Mouse (Mus musculus): ENCODE measurements around the gene Tnik. TPM values are rescaled to one million over a fixed set of nuclear protein-coding genes. Genes with fewer than 3 reads are reported as not detected.

The Tnik gene
- polyA plus RNA-seq, 1 experiment from 2014 or later, result 13.8 TPM

DNA sequence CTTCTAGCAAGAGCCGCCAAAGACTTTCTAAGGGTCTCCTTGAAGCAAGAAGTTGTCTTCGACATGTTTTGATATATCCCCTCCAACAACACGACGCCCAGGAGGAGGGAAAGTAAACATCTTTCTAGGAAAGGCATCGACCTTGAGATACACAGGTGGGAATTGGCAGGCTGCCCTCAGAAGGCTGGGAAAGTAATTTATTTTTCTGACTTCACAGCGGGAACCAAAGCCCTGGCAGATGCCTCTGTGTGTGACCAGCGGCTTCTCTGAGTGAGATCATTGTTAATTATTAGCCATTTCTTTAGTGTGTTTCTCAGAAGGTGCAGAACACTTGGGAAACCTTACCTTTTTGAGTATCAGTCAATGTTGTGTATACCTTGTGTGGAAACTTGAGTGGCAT lies 328.3 kb downstream of the Tnik start:
- Histone ChIP-seq H3K36me3 (no peaks in the 10 kb centered on the region), H3K27ac (no peak overlapping the region), H3K9ac (no peak overlapping the region), H3K4me1 (peaks cover 10% of the 10 kb centered on the region), H3K27me3 (no peaks in the 10 kb centered on the region), H3K4me2 (no peak overlapping the region), H3K4me3 (no peak overlapping the region), H3K9me3 (no peaks in the 10 kb centered on the region)
- WGBS, result 80% methylated on average over 7 of the region's 7 CpGs
- ATAC-seq (ENCODE audit: insufficient number of reproducible peaks, insufficient read depth, low FRiP score, low TSS enrichment, low read depth), result no peak

DNA sequence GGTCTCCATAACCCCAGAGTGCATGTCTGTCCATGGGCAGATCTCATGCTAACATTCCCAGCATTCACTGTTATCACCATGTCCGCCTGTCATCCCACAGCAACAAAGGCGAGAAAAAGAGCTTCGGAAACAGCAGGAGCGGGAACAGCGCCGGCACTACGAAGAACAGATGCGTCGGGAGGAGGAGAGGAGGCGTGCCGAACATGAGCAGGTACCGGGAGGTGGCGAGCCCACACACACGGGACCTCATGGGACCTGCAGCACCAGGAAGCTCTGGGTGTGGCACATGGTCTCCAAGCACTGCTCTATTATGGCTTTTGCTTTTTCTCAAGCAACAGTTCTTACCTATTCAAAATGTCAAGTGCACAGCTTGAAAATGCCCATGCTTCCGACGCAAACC lies 330.9 kb downstream of the Tnik start:
- H3K4me1 ChIP-seq, result peaks cover 10% of the 10 kb centered on the region
- H3K9me3 ChIP-seq, result no peaks in the 10 kb centered on the region
- no peak overlapping the region for H3K27ac ChIP-seq
- WGBS, result 93% methylated on average over 16 of the region's 16 CpGs
- no peaks in the 10 kb centered on the region for H3K36me3 ChIP-seq
- no peak overlapping the region for H3K4me2 ChIP-seq
- H3K4me3 ChIP-seq, result no peak overlapping the region
- H3K9ac ChIP-seq, result no peak overlapping the region
- ATAC-seq (ENCODE audit: insufficient number of reproducible peaks, insufficient read depth, low FRiP score, low TSS enrichment, low read depth), result no peak
- no peaks in the 10 kb centered on the region for H3K27me3 ChIP-seq

GRCm38 (mm10) chr3:28599476-28599875 lies 336.5 kb downstream of the Tnik start:
- no peaks in the 10 kb centered on the region for H3K4me1 ChIP-seq

GRCm38 (mm10) chr3:28606741-28607140 lies 343.7 kb downstream of the Tnik start:
- Histone ChIP-seq H3K36me3 (no peaks in the 10 kb centered on the region), H3K27ac (no peak overlapping the region), H3K4me2 (no peak overlapping the region), H3K4me3 (no peak overlapping the region), H3K27me3 (no peaks in the 10 kb centered on the region), H3K9me3 (no peaks in the 10 kb centered on the region), H3K4me1 (0 out of 2 replicates have a peak, but pooled peaks cover 5% of the 10 kb centered on the region), H3K9ac (no peak overlapping the region)
- 26% methylated on average over 1 of the region's 1 CpGs for WGBS
- ATAC-seq (ENCODE audit: insufficient number of reproducible peaks, insufficient read depth, low FRiP score, low TSS enrichment, low read depth), result no peak

More at GRCm38 (mm10) chr3:28599476-28599875, 336.5 kb downstream of the Tnik start:
- ATAC-seq (ENCODE audit: insufficient number of reproducible peaks, insufficient read depth, low FRiP score, low TSS enrichment, low read depth), result no peak
- Histone ChIP-seq H3K9ac (no peak overlapping the region), H3K36me3 (no peaks in the 10 kb centered on the region), H3K27ac (no peak overlapping the region), H3K4me2 (no peak overlapping the region), H3K27me3 (no peaks in the 10 kb centered on the region), H3K9me3 (no peaks in the 10 kb centered on the region), H3K4me3 (no peak overlapping the region)
- WGBS, result 87% methylated on average over 2 of the region's 2 CpGs

- no peaks in the 10 kb centered on the region for H3K4me1 ChIP-seq
- H3K4me3 ChIP-seq, result no peak overlapping the region
- H3K36me3 ChIP-seq, result no peaks in the 10 kb centered on the region
- WGBS, result 86% methylated on average over 5 of the region's 5 CpGs
- ATAC-seq (ENCODE audit: insufficient number of reproducible peaks, insufficient read depth, low FRiP score, low TSS enrichment, low read depth), result no peak
- no peak overlapping the region for H3K27ac ChIP-seq
- no peaks in the 10 kb centered on the region for H3K27me3 ChIP-seq
- no peak overlapping the region for H3K9ac ChIP-seq
- no peaks in the 10 kb centered on the region for H3K9me3 ChIP-seq
- H3K4me2 ChIP-seq, result no peak overlapping the region
Observed at GRCm38 (mm10) chr3:28612330-28612729, 349.3 kb downstream of the Tnik start.

GRCm38 (mm10) chr3:28616386-28616785 lies 353.4 kb downstream of the Tnik start:
- no peak overlapping the region for H3K4me2 ChIP-seq
- no peak overlapping the region for H3K9ac ChIP-seq
- no peaks in the 10 kb centered on the region for H3K4me1 ChIP-seq
- no peak overlapping the region for H3K4me3 ChIP-seq
- no peaks in the 10 kb centered on the region for H3K9me3 ChIP-seq
- no peak for ATAC-seq (ENCODE audit: insufficient number of reproducible peaks, insufficient read depth, low FRiP score, low TSS enrichment, low read depth)
- H3K27ac ChIP-seq, result no peak overlapping the region
- H3K36me3 ChIP-seq, result no peaks in the 10 kb centered on the region
- H3K27me3 ChIP-seq, result no peaks in the 10 kb centered on the region
- WGBS, result 53% methylated on average over 1 of the region's 1 CpGs

DNA sequence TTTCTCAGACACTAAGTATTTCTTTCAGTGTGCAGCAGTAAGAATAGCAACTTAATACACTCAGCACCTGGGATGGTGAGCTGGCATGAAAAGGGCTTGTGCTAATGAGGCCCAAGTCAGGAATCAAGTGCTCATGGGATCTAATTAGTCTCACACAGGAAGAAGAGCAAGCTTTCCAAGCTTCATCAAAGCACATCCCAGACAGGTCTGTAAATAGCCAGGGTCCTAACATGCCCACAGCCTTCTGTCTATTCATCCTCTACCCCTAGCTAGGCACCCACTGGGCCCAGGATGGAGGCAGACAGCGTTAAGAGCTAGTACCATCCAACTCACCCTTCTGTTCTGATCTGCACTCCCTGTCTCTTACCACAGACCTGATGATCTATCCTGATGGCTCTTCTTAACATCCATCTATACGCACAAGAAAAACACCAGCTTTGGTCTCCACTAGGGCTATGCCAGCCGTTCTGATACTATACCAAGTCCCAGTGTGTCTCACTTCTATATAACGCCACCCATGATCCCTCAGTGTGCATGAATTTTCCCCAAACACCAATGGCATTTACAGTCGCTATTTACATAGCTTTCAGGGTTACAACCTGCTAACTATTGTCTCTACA lies 354.1 kb downstream of the Tnik start:
- Histone ChIP-seq H3K4me2 (no peak overlapping the region), H3K4me3 (no peak overlapping the region), H3K4me1 (no peaks in the 10 kb centered on the region), H3K36me3 (no peaks in the 10 kb centered on the region), H3K27me3 (no peaks in the 10 kb centered on the region), H3K9me3 (no peaks in the 10 kb centered on the region), H3K9ac (no peak overlapping the region), H3K27ac (no peak overlapping the region)
- 90% methylated on average over 5 of the region's 5 CpGs for WGBS
- ATAC-seq (ENCODE audit: insufficient number of reproducible peaks, insufficient read depth, low FRiP score, low TSS enrichment, low read depth), result no peak

GRCm38 (mm10) chr3:28621792-28622191 lies 358.8 kb downstream of the Tnik start:
- WGBS, result 86% methylated on average over 2 of the region's 2 CpGs
- no peaks in the 10 kb centered on the region for H3K4me1 ChIP-seq
- no peak for ATAC-seq (ENCODE audit: insufficient number of reproducible peaks, insufficient read depth, low FRiP score, low TSS enrichment, low read depth)
- H3K36me3 ChIP-seq, result no peaks in the 10 kb centered on the region; the same call in 1 of the 2 replicates
- H3K4me2 ChIP-seq, result no peak overlapping the region
- H3K4me3 ChIP-seq, result no peak overlapping the region
- H3K9ac ChIP-seq, result no peak overlapping the region
- no peak overlapping the region for H3K27ac ChIP-seq
- H3K27me3 ChIP-seq, result no peaks in the 10 kb centered on the region
- H3K9me3 ChIP-seq, result no peaks in the 10 kb centered on the region

GRCm38 (mm10) chr3:28626816-28627215 lies 363.8 kb downstream of the Tnik start:
- H3K9me3 ChIP-seq, result no peaks in the 10 kb centered on the region
- no peaks in the 10 kb centered on the region for H3K4me1 ChIP-seq
- no peak overlapping the region for H3K4me3 ChIP-seq
- H3K9ac ChIP-seq, result no peak overlapping the region
- ATAC-seq (ENCODE audit: insufficient number of reproducible peaks, insufficient read depth, low FRiP score, low TSS enrichment, low read depth), result no peak
- 94% methylated on average over 6 of the region's 6 CpGs for WGBS
- H3K27me3 ChIP-seq, result no peaks in the 10 kb centered on the region
- H3K4me2 ChIP-seq, result no peak overlapping the region
- H3K36me3 ChIP-seq, result no peaks in the 10 kb centered on the region; the same call in 1 of the 2 replicates
- no peak overlapping the region for H3K27ac ChIP-seq

DNA sequence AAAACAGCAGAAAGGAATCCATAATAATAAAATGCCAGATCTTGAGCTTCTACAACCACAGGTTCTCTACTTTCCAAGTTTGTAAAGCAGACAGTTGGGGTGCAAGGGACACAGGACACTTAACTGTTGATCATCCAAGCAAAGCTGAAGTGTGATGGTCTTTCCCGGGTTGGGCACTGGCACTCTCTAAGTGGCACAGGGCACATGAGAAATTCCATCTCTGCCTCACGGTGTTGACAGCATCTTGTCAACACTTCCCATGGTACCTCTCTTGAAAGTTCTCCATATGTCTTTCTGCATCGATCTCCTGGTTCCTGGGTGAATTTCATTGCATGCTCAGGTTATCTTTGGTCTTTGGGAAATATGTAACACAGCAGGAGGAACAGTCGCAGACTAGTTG lies 373.8 kb downstream of the Tnik start:
- H3K4me3 ChIP-seq, result no peak overlapping the region
- WGBS, result 88% methylated on average over 4 of the region's 4 CpGs
- no peak overlapping the region for H3K4me2 ChIP-seq
- H3K27me3 ChIP-seq, result no peaks in the 10 kb centered on the region
- H3K36me3 ChIP-seq, result no peaks in the 10 kb centered on the region
- H3K27ac ChIP-seq, result no peak overlapping the region
- 0 out of 2 replicates have a peak, but pooled peaks cover 3% of the 10 kb centered on the region for H3K4me1 ChIP-seq
- no peak overlapping the region for H3K9ac ChIP-seq
- no peaks in the 10 kb centered on the region for H3K9me3 ChIP-seq
- ATAC-seq (ENCODE audit: insufficient number of reproducible peaks, insufficient read depth, low FRiP score, low TSS enrichment, low read depth), result no peak

GRCm38 (mm10) chr3:28638957-28639356 lies 375.9 kb downstream of the Tnik start:
- H3K9me3 ChIP-seq, result no peaks in the 10 kb centered on the region
- 0 out of 2 replicates have a peak, but pooled peaks cover 3% of the 10 kb centered on the region for H3K4me1 ChIP-seq
- 63% methylated on average over 2 of the region's 2 CpGs for WGBS
- no peak for ATAC-seq (ENCODE audit: insufficient number of reproducible peaks, insufficient read depth, low FRiP score, low TSS enrichment, low read depth)
- no peaks in the 10 kb centered on the region for H3K36me3 ChIP-seq
- 0 out of 2 replicates have a peak overlapping the region, but pooled peaks have one; percentile 7 for H3K27ac ChIP-seq
- H3K9ac ChIP-seq, result no peak overlapping the region
- no peak overlapping the region for H3K4me2 ChIP-seq
- no peaks in the 10 kb centered on the region for H3K27me3 ChIP-seq
- no peak overlapping the region for H3K4me3 ChIP-seq

DNA sequence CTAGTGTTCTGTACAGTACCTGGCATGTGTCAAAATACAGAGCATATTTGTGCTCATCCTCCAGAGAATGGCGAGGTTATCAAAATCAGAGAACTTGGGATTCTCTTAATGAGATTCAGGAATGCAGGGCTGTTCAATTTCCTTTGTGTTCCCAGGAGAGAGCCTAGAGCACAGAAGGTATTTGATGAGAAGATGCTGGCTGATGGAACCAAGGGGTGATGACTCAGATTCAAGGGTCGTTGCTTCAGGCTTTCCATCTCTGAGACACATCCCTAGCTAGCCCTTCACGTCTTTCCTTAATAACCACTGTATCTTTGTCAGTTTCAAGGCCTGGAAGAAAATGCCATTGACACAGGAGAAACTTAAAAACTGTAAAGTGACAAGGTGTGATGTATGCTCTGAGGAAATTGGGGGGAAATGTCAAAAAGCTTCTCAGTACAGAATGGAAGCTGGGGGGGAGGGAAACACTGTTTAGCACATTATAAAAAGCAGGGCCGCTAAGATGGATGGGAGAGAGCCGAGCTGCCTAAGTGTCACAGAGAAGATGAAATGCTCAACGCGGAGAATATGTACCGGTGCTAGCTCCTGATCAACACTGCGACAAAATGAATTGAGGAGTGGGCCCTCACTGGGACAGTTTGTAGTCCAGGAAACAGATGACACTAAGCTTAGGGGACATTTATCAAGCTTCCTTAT lies 380.4 kb downstream of the Tnik start:
- Histone ChIP-seq H3K4me3 (no peak overlapping the region), H3K4me1 (0 out of 2 replicates have a peak, but pooled peaks cover 3% of the 10 kb centered on the region), H3K27ac (no peak overlapping the region), H3K36me3 (no peaks in the 10 kb centered on the region), H3K9me3 (no peaks in the 10 kb centered on the region), H3K27me3 (no peaks in the 10 kb centered on the region), H3K4me2 (no peak overlapping the region), H3K9ac (no peak overlapping the region)
- WGBS, result 80% methylated on average over 9 of the region's 9 CpGs
- no peak for ATAC-seq (ENCODE audit: insufficient number of reproducible peaks, insufficient read depth, low FRiP score, low TSS enrichment, low read depth)
